Mouse (Mus musculus) spleen, postnatal 36 days (tissue): ENCODE results near the gene Kcnj1.

Experiments used
- DNase-seq, 2 experiments: peaks; one replicate each; pipeline ENCODE4 v3.0.0; 2022; ENCODE audit warnings: low spot score in 2 of 2, mixed read lengths in 1 of 2

The Kcnj1 gene

GRCm38 (mm10) chr9:32394761-32395161 is 22.5 kb downstream of the Kcnj1 start:
- peak; percentile 73 to 82 for DNase-seq

GRCm38 (mm10) chr9:32400212-32400611 is 27.9 kb downstream of the Kcnj1 start:
- no peak for DNase-seq

DNA sequence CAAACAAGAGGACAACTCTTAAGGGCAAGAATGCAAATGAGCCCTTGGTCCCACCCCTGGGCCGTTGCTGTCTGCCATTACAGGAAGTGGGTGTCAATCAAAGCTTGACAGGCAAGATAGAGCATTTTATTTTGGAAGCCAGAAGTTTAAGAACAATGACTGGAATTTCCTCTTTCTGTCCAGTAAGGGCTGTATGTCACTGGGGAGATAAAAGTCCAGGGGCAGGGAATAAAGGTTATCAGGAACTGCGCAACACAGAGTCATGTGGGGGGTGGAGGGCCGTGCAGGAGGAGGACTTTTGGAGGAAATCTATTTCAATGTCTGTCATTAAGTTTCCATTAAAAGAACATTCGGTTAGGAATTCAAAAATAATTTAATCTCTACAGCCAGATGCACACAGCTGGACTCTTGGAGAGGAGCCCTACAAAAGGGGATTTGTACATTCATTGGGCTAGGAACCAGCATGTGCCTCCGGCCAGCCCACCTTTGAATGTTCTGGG is 28.4 kb downstream of the Kcnj1 start:
- DNase-seq, result no peak

- peak; percentile 54 to 63 for DNase-seq
Measured at GRCm38 (mm10) chr9:32405191-32405925, 33.1 kb downstream of the Kcnj1 start.

DNA sequence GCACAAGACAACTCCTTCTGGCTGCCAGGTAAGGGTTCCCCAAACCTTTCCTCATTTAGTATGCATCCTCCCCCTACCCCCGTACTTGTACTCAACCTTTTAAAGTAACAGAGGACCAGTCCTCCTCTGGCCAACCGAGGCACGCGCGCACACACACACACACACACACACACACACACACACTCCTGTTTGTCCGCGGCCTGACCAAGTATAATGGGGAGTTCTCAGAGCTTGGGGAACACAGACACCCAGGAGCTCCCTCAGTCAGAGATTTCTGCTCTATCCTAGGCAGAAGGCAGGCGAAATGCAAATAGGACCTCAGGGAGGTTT is 36.4 kb downstream of the Kcnj1 start:
- DNase-seq, result no peak

GRCm38 (mm10) chr9:32409060-32409961 is 37.0 kb downstream of the Kcnj1 start:
- DNase-seq, result no peak

DNA sequence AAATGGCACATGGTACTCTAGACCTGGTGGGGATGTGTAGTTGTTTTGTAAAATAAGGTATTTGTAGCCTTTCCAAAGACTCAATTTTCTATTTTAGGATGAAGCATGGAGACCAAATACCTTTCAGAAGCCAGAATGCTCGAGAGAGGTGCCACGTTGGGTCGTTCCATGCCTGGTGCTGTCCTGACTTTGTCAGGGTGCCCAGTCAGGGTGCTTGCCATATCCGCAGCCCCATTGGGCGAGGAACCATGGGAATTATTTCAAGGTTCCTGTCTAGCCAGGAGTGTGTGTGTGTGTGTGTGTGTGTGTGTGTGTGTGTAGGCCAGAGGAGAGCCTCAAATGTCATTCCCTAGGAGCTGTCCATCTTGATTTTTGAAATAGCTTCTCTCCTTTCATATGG is 38.4 kb downstream of the Kcnj1 start:
- no peak for DNase-seq

DNA sequence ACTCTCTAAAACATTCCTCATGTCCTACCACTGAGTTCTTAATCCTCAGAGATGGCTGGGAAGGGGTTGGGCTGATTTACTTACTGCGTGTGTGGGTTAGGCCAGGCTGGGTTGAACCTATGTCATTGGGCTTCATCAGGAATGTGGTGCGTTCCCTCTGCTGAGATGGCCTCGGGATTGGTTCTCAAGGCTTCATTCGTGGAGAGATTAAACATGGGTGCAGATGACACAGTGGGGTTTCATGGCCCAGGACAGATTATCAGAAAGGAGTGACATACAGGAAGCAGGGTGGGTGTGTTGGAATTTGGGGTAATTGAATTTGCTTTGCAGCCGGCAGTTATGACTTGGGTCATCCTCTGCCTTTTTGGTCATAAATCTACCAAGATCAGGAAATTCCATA is 39.2 kb downstream of the Kcnj1 start:
- DNase-seq, result no peak

GRCm38 (mm10) chr9:32412836-32413580 is 40.7 kb downstream of the Kcnj1 start:
- DNase-seq, result no peak

- no peak for DNase-seq
Measured at GRCm38 (mm10) chr9:32414956-32415355, 42.7 kb downstream of the Kcnj1 start.

DNA sequence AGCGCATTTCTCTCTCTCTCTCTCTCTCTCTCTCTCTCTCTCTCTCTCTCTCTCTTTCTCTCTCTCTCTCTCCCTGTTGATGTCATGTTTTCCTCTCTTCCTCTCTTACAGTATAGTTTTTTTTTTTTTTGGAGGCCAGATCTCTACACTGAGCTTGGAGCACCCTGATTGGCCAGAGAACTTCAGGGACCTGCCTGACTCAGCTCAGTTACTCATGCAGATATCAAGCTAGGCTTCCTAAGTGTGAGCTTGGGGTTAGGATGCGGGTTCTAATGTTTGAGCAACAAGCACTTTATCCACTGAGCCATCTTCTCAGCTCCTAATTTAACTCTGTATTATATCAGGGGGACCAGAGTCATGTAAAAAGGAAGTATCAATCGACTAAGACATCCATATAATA is 43.7 kb downstream of the Kcnj1 start:
- no peak for DNase-seq

- no peak for DNase-seq
Measured at GRCm38 (mm10) chr9:32417466-32418116, 45.3 kb downstream of the Kcnj1 start.

DNA sequence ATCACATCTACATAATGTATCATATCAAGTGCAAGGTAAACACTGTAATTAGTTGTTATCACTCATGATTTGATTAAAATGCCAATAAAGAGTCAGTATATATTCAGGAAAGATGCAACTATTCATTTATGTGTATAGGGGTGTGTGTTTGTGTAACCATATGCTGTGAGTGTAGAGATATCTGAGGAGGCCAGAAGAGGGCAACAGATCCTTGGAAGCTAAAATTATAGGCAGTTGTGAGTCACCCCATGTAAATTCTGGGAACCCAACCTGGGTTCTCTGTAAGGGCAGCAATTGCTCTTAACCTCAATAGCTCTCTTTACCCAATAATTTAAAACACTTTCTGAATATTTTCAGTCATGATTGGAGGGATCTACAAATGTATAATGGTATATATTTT is 48.4 kb downstream of the Kcnj1 start:
- DNase-seq, result no peak

DNA sequence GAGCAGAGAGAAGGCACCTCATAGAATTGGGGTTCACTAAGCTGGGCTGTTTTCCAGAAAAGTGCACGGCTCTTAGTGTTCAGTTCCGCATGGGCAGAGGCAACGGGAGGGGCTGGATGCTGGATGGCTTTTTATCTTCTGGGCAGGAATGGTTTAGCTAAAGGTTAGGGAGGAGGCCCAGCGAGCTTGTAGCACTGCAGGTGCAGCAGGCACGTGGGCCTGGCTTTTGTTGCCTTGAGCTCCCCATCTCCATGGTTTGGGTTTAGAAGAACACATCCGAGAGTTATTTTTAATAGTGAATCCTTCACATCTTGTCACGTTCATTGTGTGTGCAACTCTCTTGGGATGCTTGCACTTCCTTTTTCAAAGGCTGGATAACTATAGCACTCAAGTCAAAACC is 53.0 kb downstream of the Kcnj1 start:
- DNase-seq, result no peak

- DNase-seq, result no peak
Measured at GRCm38 (mm10) chr9:32431061-32431460, 58.8 kb downstream of the Kcnj1 start.

- no peak for DNase-seq
Measured at GRCm38 (mm10) chr9:32434241-32435213, 62.2 kb downstream of the Kcnj1 start.

GRCm38 (mm10) chr9:32443115-32443514 is 70.8 kb downstream of the Kcnj1 start:
- no peak for DNase-seq

GRCm38 (mm10) chr9:32443817-32444216 is 71.5 kb downstream of the Kcnj1 start:
- DNase-seq, result no peak

- DNase-seq, result no peak
Measured at GRCm38 (mm10) chr9:32444453-32445201, 72.3 kb downstream of the Kcnj1 start.

GRCm38 (mm10) chr9:32445789-32446188 is 73.5 kb downstream of the Kcnj1 start:
- DNase-seq, result peak; percentile 40 to 50
